Mouse (Mus musculus): ENCODE measurements at regions not wholly inside any gene's neighbourhood (a gene's known extent, or its start where the extent isn't known, plus 50 kb on each side); places are given as distances from the start of the nearest gene placed in this dataset.

DNA sequence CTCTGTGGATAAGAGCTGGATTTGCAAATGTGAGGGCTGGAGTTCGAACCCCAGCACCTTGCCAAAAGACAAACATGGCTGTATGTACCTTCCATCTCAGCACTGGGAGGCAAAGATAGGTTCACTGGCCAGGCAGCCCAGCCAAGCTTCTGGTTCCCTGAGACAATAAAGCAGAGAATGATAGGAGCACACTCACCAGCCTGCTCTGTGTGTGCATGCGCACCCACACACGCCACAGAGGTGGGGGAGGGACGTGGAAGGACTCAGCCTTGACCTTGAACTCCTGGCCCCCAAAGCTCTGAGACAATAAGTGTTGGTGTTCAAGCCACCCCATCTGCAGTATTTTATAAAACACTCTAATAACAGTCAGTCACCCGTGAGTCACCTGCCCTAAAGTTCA, 138.1 kb downstream of the Setd4 start:
- TF ChIP-seq CTCF (IDR thresholded peaks at IDR 0.05; ENCODE audit: low read depth): no peak
- no peak for TF ChIP-seq EP300 (IDR thresholded peaks at IDR 0.05; ENCODE audit: low read depth)
